Mouse (Mus musculus): ENCODE measurements around the gene Olfr172. TPM values are rescaled to one million over a fixed set of nuclear protein-coding genes. Genes with fewer than 3 reads are reported as not detected.

Olfr172 gene
- polyA plus RNA-seq, 1 experiment: not detected

- TF ChIP-seq CTCF (IDR thresholded peaks at IDR 0.05; ENCODE audit: extremely low read depth, insufficient read depth, insufficient read length, insufficient replicate concordance) (no peak), POLR2A (IDR thresholded peaks at IDR 0.05; ENCODE audit: low read depth, low read length) (no peak)
- Histone ChIP-seq H3K27ac (ENCODE audit: insufficient read depth, low read length) (no peak overlapping the region), H3K36me3 (ENCODE audit: control insufficient read depth, insufficient read depth, low read length) (no peaks in the 10 kb centered on the region), H3K4me3 (ENCODE audit: extremely low read depth, insufficient read depth, insufficient read length) (no peak overlapping the region; the same call in 1 of the 2 replicates), H3K27me3 (ENCODE audit: control insufficient read depth, insufficient read depth, low read length) (no peaks in the 10 kb centered on the region), H3K4me1 (ENCODE audit: control insufficient read depth, insufficient read depth, insufficient read length) (no peaks in the 10 kb centered on the region; the same call in 1 of the 2 replicates)
- no peak for DNase-seq (ENCODE audit: low read depth in 1 of 2, low spot score in 2 of 2)
- 83% methylated on average over 4 of the region's 4 CpGs for WGBS
These were observed 48.0 kb downstream of the Olfr172 start for GRCm38 (mm10) chr16:58715018-58715417.

- Histone ChIP-seq H3K27ac (ENCODE audit: insufficient read depth, low read length) (no peak overlapping the region), H3K4me1 (ENCODE audit: control insufficient read depth, insufficient read depth, insufficient read length) (no peaks in the 10 kb centered on the region; the same call in 1 of the 2 replicates), H3K36me3 (ENCODE audit: control insufficient read depth, insufficient read depth, low read length) (no peaks in the 10 kb centered on the region), H3K4me3 (ENCODE audit: extremely low read depth, insufficient read depth, insufficient read length) (no peak overlapping the region), H3K27me3 (ENCODE audit: control insufficient read depth, insufficient read depth, low read length) (no peaks in the 10 kb centered on the region)
- no peak for DNase-seq (ENCODE audit: low read depth in 1 of 2, low spot score in 2 of 2)
- 93% methylated on average over 1 of the region's 1 CpGs for WGBS
- TF ChIP-seq CTCF (IDR thresholded peaks at IDR 0.05; ENCODE audit: extremely low read depth, insufficient read depth, insufficient read length, insufficient replicate concordance) (no peak), POLR2A (IDR thresholded peaks at IDR 0.05; ENCODE audit: low read depth, low read length) (no peak)
These were observed 49.8 kb downstream of the Olfr172 start for GRCm38 (mm10) chr16:58713128-58713527.

GRCm38 (mm10) chr16:58712221-58712620 lies 50.8 kb downstream of the Olfr172 start:
- Histone ChIP-seq H3K27ac (ENCODE audit: insufficient read depth, low read length) (no peak overlapping the region), H3K4me3 (ENCODE audit: extremely low read depth, insufficient read depth, insufficient read length) (peak overlapping the region; percentile 39), H3K4me1 (ENCODE audit: control insufficient read depth, insufficient read depth, insufficient read length) (no peaks in the 10 kb centered on the region; the same call in 1 of the 2 replicates), H3K27me3 (ENCODE audit: control insufficient read depth, insufficient read depth, low read length) (no peaks in the 10 kb centered on the region), H3K36me3 (ENCODE audit: control insufficient read depth, insufficient read depth, low read length) (no peaks in the 10 kb centered on the region)
- TF ChIP-seq CTCF (IDR thresholded peaks at IDR 0.05; ENCODE audit: extremely low read depth, insufficient read depth, insufficient read length, insufficient replicate concordance) (no peak), POLR2A (IDR thresholded peaks at IDR 0.05; ENCODE audit: low read depth, low read length) (no peak)
- peak in 1 of 2 experiments; percentile 26 for DNase-seq (ENCODE audit: low read depth in 1 of 2, low spot score in 2 of 2)
- WGBS: 9% methylated on average over 8 of the region's 8 CpGs

Other genes starting within 250 kb of the Olfr172 start
- gene St3gal6, start 238.9 kb downstream of the Olfr172 start, polyA plus RNA-seq (2012; rRNA removed): 10.8 and 12.0 TPM in 2 replicates
- gene Gm813, start 146.2 kb downstream of the Olfr172 start, polyA plus RNA-seq (2012; rRNA removed): not detected in 2 replicates
- not detected in 2 replicates for gene E330017A01Rik, start 124.4 kb downstream of the Olfr172 start, polyA plus RNA-seq (2012; rRNA removed)
- gene Cpox, start 92.9 kb downstream of the Olfr172 start, polyA plus RNA-seq (2012; rRNA removed): 22.3 and 36.3 TPM in 2 replicates
- gene Gpr15, start 44.1 kb downstream of the Olfr172 start, polyA plus RNA-seq (2012; rRNA removed): 0.70 and 0.86 TPM in 2 replicates
- 26.0 and 27.5 TPM in 2 replicates for gene Cldnd1, start 35.3 kb downstream of the Olfr172 start, polyA plus RNA-seq (2012; rRNA removed)
- gene Olfr173, start 37.1 kb upstream of the Olfr172 start, polyA plus RNA-seq (2012; rRNA removed): not detected in 2 replicates
- gene Olfr175-ps1, start 63.6 kb upstream of the Olfr172 start, polyA plus RNA-seq (2012; rRNA removed): not detected in 2 replicates
- gene Olfr177, start 111.6 kb upstream of the Olfr172 start, polyA plus RNA-seq (2012; rRNA removed): not detected in 2 replicates
- not detected in 2 replicates for gene Olfr178, start 128.9 kb upstream of the Olfr172 start, polyA plus RNA-seq (2012; rRNA removed)
- gene Olfr181, start 165.6 kb upstream of the Olfr172 start, polyA plus RNA-seq (2012; rRNA removed): not detected in 2 replicates
- not detected in 2 replicates for gene Olfr180, start 166.2 kb upstream of the Olfr172 start, polyA plus RNA-seq (2012; rRNA removed)
- gene Olfr183, start 232.2 kb upstream of the Olfr172 start, polyA plus RNA-seq (2012; rRNA removed): not detected in 2 replicates

All from spleen, adult 2 months (tissue).